Mouse (Mus musculus): ENCODE data around the gene Eloa.

- no peak for TF ChIP-seq POLR2A (IDR thresholded peaks at IDR 0.05; ENCODE audit: insufficient read depth, low read depth, low read length)
- TF ChIP-seq CTCF (IDR thresholded peaks at IDR 0.05): peak; percentile 2; the same call in 1 of the 2 replicates
- TF ChIP-seq EP300 (IDR thresholded peaks at IDR 0.05; ENCODE audit: insufficient read depth, low read depth, low read length): no peak
Measured at GRCm38 (mm10) chr4:136010586-136010985, 11.0 kb downstream of the Eloa start.

Measured in heart, adult 2 months (tissue).